Mouse (Mus musculus) thymus, adult 2 months (tissue): ENCODE measurements around the gene Catsperg1.

Experiments
- CTCF ChIP-seq: fragments of 200-500 bp; IDR thresholded peaks from 2 replicates; pipeline ENCODE4 v1.5.1; 2012; ENCODE audit warnings: mild to moderate bottlenecking, control low read depth, low read length, moderate library complexity, borderline replicate concordance; ENCODE audit not compliant: control insufficient read depth, poor library complexity, insufficient read depth; ENCODE audit errors: extremely low read depth
- POLR2A ChIP-seq: fragments of 200-500 bp; IDR thresholded peaks from 2 replicates; pipeline ENCODE4 v1.6.1; 2012; ENCODE audit warnings: mild to moderate bottlenecking, low read length, control low read depth, moderate library complexity; ENCODE audit not compliant: control insufficient read depth, poor library complexity, insufficient read depth; ENCODE audit errors: extremely low read depth

- no peak for TF ChIP-seq CTCF
- TF ChIP-seq POLR2A = no peak
Observed at GRCm38 (mm10) chr7:29162294-29162693, 51.5 kb downstream of the Catsperg1 start.
